Mouse (Mus musculus) kidney, adult 9 months (tissue): ENCODE measurements around the gene Zdhhc5.
"Not testable (repeated sequence)": the region's sequence is repeated elsewhere in the genome, so short reads cannot be mapped to it uniquely, and the experiment has no call there.

Experiments used
- DNase-seq: peaks from one replicate; pipeline ENCODE4 v3.0.0; 2022

Gene Zdhhc5

DNA sequence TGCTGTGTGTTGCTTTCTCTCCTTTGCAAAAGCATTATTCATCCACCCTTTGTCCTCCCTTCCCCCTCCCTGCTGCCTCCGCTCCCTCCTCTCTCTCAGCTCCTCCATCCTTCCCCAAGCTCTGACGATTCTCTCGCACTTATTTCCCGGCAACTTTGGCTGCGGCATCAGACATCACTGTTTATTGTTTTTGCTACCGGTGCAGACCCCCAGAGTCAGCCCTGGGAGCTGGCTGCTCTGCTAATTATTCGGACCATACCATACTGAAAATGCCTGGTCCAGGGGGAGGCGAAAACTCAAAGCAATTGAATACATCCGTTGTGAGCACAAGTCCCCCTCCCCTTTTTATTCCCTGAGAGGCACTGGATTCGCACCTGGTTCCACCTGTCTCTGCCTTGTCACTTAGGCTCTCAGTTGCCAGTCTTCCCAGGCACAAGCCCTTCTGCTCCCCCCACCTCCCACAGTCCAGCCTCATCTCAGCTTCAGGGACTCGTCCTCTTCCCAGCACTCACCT lies 19.4 kb upstream of the Zdhhc5 start:
- DNase-seq = no peak

DNA sequence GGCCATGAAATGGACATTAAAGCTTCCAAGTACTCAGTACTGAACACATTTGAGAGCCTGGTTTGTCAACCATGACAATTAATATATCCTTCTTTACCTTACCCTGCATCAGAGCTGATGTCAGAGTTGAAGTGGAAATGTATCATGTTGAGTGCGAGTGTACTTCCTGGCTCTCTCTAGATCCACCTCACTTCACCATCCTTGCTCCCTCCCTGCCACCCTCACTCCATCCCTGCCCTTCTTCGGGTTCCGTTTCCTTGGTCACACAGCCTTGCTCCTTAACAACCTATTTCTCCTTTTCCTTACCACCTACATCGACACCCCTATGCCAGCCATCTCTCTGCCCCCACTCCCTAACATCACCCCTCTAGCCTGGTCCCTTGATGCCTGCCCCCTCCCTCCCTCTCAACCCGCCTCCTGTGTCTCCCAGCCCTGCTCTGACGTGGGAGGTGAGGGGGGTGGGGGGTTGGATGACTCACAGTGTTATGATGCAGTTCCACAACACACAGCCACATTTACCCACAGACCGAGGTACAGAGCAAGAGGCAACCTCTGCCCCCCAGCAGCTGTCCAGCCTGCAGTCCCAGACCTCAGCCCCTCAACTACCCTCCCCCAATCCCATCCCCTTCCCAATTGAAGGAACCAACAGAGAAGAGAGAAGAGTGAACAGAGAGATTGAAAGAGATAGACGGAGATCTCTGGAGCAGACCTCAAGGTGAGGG lies 18.8 kb upstream of the Zdhhc5 start, which contains the start of gene Ypel4:
TSS of gene Ypel4 (plus strand) at position 480 of the 722 bp plus-strand sequence.
- no peak for DNase-seq

DNA sequence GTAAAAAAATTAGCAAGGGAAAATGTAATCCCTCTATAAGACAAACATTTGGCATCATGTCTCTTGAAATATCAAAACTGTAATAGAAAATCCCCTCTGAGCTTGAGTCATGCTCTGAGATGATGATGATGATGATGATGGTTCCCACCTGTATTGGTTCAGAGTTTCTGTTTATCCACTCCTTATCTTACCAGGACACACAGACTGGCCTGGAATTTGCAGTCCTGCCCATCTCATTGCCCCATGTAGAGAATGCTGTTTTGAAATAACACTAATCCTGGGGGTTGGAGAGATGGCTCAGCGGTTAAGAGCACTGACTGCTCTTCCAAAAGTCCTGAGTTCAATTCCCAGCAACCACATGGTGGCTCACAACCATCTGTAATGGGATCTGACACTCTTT lies 17.4 kb upstream of the Zdhhc5 start:
- DNase-seq = no peak

DNA sequence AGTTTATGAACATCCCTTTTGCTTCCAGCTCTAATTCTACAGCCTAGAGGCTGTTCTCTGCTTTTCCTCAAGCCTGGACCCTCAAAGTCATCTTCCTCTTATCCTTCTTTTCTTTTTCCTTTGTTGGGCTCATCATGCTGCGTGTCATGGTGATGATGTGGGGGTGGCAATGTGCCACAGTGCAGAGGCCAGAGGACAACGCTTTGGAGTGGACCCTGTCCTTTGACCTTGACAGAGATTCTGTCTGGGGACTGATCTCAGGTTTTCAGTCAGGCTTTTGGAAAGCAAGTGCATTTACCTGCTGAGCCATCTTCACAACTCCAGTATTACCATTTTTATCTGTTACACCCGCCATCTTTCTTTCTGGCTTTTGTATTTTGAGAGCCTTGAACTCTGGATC lies 16.2 kb upstream of the Zdhhc5 start:
- DNase-seq = peak; percentile 64

DNA sequence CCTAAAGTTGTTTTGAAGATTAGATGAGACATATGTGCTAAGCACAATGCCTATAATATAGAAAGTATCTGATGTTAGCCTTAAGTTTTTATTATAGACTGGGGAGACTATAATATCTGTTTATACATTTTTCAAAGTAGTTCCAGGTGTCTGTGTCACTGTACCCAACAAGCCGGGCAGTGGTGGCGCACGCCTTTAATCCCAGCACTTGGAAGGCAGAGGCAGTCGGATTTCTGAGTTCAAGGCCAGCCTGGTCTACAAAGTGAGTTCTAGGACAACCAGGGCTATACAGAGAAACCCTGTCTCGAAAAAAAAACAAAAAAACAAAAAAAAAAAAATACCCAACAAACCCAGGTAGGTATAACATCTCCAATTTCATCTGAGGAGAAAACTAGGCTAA lies 13.2 kb upstream of the Zdhhc5 start:
- not testable (repeated sequence) for DNase-seq

DNA sequence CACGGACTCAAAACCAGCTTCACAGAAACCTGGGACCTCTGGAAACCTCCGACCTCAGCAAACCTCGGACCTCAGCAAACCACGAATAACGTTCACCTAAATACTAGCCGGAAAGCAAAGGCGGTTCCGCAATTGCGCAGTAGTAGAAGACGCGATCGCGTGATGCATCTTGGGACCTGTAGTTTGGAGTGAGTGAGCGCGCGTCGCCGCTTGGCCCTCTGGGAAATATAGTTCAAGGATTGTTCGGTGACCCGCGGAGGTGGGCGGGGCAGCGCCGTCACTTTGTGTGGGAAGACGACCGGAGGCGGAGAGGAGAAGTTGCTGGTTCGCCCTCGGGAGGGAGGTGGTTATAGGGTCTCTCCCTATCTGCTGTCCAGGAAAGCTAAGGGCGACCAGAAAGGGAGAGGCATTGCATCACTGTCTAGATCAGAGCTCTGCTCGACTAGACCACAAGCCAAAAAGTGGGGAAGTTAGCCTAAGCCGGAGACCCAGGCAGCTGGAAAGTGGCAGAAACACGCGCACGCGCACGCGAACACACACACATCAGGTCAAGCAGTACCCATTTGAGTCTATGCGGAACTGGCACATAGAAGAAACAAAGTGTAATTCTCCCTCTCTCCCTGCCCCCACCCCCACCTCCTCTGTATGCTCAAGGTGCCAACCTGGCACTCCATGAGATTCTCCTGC lies 12.3 kb upstream of the Zdhhc5 start, which contains the start of gene Clp1:
TSS of gene Clp1 (minus strand) at position 179 of the 687 bp plus-strand sequence.
- peak; percentile 99 for DNase-seq

DNA sequence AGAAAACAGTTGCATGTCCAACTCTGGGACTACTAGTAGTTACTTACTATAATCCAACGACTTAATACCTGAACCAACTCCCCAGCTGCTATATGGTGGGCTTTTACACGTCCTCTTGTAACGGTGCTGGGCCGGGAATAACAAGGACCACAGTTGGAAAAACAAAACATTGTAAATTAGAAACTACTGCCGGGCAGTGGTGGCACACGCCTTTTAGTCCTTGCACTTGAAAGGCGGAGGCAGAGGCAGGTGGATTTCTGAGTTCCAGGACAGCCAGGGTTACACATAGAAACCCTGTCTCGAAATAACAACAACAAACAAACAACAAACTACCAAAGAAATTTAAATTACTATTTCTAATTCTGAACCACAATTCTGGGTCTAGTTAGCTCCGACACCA lies 11.7 kb upstream of the Zdhhc5 start:
- no peak for DNase-seq

DNA sequence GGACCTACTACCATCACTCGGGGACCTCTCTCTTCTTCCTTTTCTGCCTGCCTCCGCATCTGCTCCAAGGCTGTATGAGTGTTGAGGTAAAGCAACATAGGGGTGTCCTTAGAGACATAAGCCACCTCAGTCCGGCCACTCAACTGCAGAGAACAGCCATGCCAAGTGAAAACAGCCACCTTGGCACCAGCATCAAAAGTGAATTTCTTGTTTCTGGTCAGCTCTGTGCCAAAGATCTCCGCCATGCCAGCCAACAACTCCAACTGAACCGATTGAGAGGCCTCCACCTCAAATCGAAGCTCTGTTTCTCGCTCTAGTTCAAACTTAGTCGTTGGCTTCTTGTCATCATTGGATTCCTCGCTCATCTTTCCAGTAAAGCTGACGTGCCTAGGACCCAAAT lies 10.8 kb upstream of the Zdhhc5 start:
- DNase-seq = no peak

DNA sequence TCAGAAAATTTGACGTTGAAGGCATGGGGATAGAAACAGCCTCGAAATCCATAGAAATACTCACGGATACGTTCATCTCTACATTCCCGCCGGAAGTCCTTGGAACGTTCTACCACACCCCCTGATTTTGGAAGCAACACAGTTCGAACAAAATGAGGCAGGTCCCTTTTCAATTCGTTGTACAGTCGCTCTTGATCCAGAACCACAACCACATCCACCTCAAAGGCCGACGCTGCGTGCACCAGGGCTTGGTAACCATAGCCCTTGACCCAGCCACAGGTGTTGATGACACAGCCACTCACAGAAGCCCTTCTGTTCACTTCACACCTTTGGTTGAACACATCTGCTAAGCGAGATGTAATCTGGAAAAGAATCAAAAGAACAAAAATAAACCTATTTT lies 8.9 kb upstream of the Zdhhc5 start:
- no peak for DNase-seq

DNA sequence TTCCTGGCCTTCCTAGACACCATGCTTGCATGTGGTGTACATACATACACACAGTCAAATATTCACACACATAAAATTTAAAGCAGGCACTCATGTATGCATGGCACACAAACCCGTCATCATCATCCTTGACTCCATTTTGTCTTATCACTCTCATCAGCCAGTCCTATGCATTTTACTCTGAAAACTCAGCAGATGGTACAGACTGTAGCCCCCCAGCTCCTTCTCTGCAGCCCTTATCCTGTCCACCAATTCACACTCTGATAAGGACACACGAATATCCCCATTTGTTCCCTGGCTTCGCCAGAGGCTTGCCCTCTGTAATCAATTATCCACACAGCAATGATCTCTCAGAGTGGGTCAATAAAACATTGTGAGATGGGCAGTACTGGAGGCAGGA lies 6.2 kb upstream of the Zdhhc5 start:
- no peak for DNase-seq

DNA sequence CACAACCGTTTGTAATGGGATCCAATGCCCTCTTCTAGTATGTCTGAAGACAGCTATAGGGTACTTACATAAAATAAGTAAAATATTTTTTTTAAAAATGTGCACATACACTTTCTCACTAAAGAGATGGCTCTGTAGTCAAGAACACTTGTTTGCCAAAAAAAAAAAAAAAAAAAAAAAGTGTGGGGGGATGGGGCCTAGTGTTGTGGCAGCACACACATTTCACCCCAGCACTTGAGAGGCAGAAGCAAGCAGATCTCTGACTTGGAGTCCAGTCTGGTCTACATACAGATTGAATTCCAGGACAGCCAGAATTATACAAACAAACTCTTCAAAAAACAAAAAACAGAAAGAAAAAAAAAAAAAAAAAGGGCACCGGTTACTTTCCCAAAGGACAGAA lies 5.7 kb upstream of the Zdhhc5 start:
- DNase-seq = no peak

DNA sequence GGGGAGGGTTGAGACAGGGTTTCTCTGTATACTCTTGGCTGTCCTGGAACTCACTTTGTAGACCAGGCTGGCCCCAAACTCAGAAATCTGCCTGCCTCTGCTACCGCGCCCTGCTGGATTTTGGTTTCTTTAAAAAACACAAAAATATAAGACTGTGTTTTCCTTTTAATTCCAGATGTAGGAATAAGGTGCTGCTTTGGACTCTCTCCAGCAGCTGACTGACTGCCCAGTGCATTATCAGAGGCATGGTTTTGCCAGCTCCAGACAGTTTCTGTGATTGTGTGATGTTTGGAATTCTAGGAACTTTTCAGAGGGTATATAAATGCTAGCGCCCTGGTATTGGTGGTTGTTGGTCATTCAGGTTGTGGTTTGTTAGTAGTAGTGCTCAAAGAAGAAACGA lies 2.4 kb upstream of the Zdhhc5 start:
- no peak for DNase-seq

DNA sequence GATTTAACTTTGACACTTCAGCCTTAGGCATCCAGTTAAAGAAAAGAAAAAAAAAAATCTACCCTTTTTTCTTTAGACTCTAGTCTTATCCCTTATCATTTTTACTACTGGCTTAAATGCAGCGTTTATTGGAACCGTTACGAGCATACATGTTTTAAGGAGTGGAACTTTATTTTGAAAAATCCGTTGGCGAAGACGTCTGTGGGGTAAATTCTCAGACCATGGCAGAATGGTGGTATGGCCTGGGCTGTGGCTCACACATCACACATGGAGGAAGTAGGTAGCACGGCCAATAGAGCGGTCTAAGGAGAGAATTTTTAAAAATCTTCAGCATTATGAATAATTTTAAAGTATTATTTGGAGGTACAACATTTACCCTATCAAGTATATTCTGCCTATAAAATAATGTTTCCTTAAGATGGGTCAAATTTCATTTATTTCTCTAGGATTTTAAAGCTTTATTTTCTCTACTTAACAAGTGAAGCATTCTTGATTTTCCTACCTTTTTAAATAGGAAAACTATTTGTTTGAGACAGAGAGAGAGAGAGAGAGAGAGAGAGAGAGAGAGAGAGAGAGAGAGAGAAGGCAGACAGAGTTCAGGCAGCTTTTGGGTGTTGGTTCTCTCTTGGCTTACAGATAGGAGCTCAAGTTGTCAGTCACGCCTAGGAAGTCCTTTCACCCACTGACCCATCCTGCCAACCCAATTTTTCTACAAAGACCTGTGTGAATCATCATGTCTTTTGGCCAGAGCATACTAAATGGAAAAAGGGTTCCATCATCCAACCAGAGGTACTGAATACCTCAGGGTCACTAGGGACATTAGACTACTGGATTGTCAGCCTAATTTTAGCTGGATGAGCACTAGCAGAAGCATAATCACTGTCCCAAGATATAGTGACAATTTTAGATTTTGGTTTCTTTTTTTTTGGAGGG lies 1.7 kb upstream of the Zdhhc5 start:
- DNase-seq = no peak

DNA sequence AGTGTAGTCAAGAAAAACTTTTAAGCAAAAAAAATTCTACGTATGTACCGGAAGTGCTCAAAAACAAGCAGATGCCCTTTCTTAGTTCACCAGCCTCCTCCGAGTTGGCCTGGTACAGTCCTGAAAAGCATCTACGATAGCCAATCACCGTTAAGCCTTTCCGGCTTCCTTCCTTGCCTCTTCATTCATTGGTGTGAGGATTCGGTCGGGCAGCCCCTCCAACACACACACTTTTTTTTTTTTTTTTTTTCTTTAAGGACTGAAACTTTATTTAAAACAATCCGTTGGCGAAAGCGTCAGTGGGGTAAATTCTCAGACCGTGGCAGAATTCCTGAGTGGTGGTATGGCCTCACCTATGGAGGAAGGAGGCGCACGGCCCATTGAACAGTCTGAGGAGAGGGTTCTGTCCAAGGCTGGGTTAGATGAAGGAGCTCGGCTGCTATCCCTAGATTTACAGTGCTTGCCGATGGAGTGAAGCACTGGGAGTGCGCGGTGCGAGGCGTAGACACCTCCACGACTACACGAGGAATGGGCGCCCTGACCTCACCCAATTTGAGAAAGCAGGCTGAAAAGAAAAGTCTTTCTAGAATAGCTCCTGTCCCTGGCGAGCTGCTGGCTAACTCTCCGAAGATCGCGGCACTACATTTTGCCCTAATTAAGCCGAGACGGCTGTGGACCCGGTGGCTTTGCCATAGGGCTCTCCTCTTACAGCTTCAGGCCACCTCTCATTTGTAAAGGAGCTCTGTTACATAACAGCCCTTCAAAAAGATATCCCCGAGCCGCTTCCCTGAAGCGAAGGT lies 782 bp upstream of the Zdhhc5 start:
- DNase-seq = peak; percentile 96

DNA sequence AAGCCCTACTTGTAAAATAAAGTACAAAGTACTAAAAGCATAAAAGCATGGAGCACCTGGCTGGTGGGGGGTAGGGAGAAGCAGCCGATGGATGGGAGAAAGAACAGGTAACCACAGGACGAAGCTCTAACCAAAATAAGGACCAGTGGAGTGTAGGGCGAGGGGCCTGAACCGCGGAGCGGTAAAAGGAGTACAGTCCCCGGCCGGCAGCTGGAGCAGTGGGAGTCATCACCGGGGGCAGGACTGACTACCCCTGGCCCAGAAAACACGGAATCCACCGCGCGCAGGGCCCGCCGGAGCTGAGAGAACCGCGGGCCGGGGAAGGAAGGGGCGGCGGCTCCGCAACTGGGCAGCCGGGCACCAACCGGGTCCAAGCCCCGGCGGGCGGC lies 564 bp downstream of the Zdhhc5 start:
- no peak for DNase-seq

DNA sequence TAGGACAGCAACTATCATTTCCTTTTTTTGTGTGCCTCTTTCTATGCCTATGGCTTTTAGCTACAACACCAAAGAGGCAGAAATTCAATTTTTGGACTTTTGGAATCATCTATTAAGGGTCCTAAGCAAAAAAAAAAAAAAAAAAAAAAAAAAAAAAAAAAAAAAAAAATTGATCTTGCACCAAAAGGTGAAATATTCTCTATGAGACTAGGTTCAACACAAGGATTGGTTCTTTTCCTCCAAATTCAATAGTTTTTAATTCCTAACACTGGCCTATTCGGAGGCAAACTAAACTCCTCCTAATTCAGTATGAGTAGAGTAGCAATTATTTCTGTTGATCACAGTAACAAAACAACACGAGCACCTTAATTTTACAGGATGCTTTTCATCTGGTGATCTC lies 3.1 kb downstream of the Zdhhc5 start:
- no peak for DNase-seq

DNA sequence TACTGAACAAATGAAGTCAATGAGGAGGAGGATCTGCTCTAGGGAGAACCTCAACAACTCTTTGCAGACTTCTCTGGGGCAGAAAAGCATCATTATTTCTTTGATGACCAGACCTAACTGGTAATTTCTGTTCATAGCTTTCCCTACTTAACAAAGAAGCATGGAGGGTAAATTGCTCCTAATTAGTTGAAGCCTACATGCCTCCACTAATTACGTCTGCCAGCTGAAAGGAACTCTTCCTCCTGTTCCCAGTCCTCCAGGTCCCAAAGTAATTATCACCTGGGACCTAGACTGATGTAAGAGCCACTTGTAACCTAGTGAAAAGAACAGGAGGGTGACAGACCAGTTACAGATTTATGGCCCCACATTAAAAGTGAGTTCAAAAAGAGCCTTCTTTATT lies 7.5 kb downstream of the Zdhhc5 start:
- no peak for DNase-seq

DNA sequence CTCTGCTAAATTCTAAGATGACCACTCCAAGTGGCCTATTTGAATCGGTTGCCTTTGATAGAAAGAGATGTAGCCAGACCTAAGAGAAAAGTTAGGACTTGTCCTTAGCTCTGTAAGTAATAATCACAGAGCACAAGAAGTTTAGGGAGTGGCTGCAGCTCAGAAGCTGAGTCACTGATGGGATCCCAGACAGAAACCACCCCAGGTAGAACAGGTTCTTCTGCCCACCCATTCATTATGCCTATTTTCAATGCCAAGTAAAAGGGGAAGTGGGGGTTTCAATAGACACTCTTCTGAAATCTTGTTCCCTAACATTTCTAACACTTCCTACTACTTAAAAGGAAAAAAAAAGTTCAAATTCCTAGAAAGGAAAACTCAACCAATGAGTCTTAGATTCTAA lies 9.7 kb downstream of the Zdhhc5 start:
- DNase-seq = no peak

DNA sequence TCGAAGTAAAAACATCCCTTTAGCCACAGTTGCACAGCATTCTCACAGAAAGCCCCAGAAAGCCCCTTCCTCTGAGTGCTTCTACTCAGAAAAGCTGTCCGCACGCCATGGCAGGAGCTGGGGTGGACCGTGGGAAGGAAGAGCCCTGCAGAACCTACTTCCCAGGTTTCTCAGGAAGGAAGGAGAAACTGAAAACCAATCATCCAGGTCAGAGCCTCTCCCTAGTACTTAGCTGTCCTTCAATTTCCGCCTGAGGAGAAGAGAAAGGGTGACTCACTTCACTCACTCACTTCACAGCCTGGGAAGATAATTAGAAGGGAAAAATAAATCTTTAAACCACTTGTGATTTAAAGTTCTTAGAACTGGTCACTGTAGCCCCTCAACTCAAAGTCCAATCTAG lies 10.7 kb downstream of the Zdhhc5 start:
- DNase-seq = no peak

DNA sequence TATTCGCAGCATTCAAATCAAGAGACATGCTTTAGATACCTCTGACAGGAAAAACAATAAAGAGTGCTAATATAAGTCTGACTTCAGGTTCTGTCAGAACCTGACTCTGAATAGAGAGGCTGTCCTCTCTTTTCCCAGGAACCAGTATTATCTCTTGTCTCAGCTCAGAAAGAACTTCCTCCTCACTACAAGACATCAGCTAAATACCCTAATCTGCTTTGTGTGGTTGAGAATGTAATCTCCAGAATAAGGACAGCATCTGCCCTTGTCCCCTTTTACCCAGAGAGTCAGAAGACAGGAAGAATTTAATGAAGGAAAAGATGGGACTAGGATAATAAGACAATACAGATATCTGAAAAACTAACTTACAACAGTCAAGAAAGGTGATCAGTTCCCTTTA lies 11.5 kb downstream of the Zdhhc5 start:
- no peak for DNase-seq

DNA sequence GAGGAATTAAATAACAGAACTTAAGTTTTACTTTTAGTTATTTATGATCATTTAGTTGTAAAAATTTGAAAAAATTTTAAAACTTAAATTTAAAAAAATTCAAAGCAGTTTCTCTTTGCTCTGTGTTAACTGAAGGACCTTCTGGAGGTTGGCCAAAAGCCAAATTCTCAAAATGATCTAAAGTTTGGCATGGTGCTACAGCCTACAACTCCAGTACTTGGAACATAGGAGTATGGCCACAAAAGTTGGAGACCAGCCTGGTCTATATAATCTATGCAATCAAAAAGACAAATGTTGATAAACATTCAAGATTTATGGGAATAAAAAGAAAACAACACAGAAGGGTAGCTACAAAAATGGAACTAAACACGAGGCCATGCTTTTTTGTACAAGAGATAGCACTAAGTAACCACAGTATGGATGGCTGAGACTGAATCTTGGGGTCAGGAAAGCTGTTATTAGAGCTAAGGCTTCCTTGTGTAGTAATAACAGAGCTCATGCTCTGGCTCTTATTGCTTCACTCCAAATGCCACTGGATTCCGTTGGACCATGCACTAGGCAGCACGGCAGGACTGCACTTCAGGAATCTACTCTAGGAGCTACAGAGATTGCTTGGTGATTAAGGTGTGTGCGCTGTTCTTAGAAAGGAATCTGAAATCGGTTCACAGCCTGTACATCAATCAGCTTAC lies 19.8 kb downstream of the Zdhhc5 start:
- DNase-seq = no peak

DNA sequence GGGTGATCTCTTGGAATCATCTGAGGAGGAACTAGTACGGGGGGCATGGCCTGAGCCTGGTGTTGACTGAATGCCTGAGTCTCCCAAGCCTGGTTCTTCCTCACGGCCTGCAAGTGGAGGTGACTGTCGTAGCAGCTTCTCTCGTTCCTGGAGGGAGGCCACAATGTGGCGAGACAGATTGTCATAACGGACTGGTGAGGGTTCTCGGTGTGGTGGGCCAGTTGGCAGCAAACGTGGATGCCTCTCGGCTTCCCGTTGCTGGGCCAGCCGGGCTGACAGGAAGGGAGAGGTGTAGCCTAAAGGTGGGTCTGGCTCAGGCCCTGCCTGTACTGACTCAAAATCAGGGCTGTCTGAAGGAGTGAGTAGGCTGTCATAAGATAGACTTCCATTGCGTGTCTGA lies 24.9 kb downstream of the Zdhhc5 start:
- no peak for DNase-seq
